Mouse (Mus musculus) adrenal gland, postnatal 4 days (tissue): Measurements from ENCODE around the gene Gid8. TPM values are rescaled to one million over a fixed set of nuclear protein-coding genes. Genes with fewer than 3 reads are reported as not detected.

Source experiments
- DNase-seq, 2 experiments: peaks; one replicate each; pipeline ENCODE4 v3.0.0; 2021 to 2022; ENCODE audit warnings: low spot score in 2 of 2, mixed read lengths in 2 of 2
- long read RNA-seq, 2 experiments: library from polyadenylated mRNA; stranded (forward); transcript quantifications; one replicate each; pipeline ENCODE4 v2.0.0; 2021
- total RNA-seq, 2 experiments: library from RNA; stranded (reverse); gene quantifications; 2 replicates each; pipeline ENCODE4 v1.2.3; 2021

The Gid8 gene
- 10 to 100 TPM; 72.6 to 78.2 TPM for total RNA-seq
- long read RNA-seq, experiment 1, transcript Gid8-201 (5 exons, 1,655 nt), result major isoform, 8 of 13 reads
- long read RNA-seq, experiment 1, partial matches to known transcripts, result 1 of 13 reads
- long read RNA-seq, experiment 1, other reads (novel, unspliced or antisense), result 4 of 13 reads
- long read RNA-seq, experiment 2, transcript Gid8-201 (5 exons, 1,655 nt), result major isoform, 7 of 20 reads
- long read RNA-seq, experiment 2, partial matches to known transcripts, result 8 of 20 reads
- long read RNA-seq, experiment 2, other reads (novel, unspliced or antisense), result 5 of 20 reads

DNA sequence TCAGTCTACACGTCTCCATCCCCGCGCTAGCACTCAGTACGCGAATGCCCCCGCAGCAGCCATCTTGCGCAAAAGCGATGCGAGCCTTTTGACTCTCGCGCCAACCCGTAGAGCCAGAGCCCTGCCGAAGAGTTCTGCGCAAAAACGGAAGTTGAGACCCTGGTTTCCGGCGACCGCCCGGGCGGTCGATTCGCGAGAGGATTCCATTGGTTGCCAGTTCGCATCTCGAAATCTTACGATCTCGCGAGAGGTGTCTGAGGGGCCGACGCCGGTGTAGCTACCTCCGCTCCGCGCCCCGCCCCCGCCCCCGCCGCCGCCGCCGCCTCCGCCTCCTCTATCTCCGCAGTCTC lies at the start of gene Gid8, which contains the start of gene Dido1:
Gene Gid8 (plus strand): TSS at position 195 of the 350 bp plus-strand sequence.
Gene Dido1 (minus strand): TSS at position 77 of the 350 bp plus-strand sequence.
- DNase-seq, result peak; percentile 89 to 92

GRCm38 (mm10) chr2:180660521-180660920 lies 49.4 kb upstream of the Gid8 start:
- no peak for DNase-seq

DNA sequence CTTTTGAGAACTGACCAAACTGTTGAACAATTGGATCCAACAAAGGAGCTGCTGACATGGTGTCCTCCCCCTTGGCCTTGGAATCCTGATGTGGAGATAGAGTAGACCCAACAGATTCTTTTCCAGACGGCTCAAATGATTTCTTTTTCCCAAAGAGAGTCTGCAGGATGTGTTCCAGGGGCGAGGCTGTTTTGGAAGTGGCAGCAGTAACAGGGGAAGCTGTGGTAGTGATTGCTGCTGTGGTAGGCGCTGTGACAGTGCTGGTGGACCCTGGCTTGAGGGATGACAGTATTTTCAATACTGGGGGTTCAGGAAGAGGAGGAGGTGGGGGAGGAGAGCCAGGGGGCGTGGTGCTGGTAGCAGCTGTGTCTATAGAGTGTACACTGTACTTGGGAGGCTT lies 47.9 kb upstream of the Gid8 start:
- no peak for DNase-seq

DNA sequence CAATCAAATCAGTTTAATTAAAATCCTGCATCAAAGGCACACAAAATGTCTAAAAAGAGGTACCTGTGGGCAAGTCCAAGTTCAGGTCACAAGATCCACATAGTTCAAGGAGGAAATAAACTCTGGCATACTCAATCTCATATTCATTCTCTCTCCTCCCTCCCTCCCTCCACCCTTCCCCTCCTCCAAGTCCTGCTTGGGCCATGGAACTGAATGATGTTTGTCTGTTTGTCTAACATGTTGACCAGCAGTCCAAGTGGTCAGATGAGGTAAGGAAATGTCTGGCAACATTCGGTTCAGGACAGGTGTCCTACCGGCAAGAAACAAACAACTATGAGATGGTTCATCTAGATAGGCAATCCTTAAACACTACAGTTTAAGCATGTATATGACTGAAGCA lies 33.2 kb upstream of the Gid8 start:
- DNase-seq, result no peak

GRCm38 (mm10) chr2:180678609-180679140 lies 31.2 kb upstream of the Gid8 start:
- peak in 1 of 2 experiments; percentile 32 for DNase-seq

DNA sequence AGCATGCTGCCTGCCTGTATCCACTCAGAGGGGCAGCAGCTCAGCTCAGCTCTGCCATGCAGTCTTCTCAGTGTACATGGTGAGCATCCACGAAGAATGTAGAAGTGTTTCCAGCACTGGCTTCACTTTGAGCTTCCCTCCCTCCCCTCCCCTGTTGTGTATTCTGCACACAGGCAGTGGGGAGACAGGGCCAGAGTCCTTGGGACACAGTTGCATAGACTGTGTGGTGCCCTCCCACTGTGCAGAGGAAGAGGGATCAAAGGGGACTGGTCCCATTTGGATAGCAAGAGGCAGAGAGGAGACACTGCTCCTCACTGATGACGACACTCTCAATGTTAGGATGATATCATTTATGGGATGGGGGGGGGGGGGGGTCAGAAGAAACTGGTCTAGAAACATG lies 28.7 kb upstream of the Gid8 start:
- DNase-seq, result no peak

- DNase-seq, result no peak
Observed at GRCm38 (mm10) chr2:180683524-180683923, 26.4 kb upstream of the Gid8 start.

DNA sequence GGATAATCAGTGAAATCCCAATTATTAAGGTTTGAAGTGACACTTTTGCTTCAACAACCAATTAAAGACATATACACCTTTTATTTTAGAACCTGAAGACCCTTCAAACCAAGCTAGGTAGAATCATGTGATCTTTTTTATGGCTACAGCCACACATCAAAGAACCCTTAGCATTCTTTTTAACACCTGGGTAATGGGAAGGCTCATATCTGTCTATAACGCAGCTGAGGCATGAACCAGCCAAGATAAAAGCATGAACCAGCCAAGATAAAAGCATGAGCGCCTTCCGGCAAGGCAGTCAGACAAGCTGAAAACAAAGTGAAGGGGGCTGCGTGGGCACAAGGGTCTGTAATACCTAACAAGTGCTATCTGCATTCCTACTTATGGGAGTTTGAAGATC lies 25.9 kb upstream of the Gid8 start:
- no peak for DNase-seq

- no peak for DNase-seq
Observed at GRCm38 (mm10) chr2:180689841-180690240, 20.1 kb upstream of the Gid8 start.

GRCm38 (mm10) chr2:180692630-180693029 lies 17.3 kb upstream of the Gid8 start:
- DNase-seq, result no peak

DNA sequence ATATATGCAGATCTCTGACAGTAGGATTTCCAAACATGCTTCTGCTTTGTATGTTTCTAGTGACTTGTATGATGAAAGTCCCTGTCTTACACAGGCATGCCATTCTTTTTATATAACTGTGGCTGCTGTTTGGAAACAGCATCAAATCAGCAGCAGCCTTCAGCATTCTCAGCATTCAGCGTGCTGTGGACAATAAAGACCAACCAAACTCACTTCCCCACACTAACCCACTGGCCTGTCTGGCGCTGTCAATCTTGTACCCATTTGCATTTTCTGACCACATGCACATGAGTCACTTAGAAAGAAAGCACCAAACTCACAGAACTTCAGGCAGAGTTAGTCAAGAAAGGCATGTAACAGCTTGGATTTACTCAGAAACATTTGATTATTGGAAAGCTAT lies 14.7 kb upstream of the Gid8 start:
- no peak for DNase-seq

DNA sequence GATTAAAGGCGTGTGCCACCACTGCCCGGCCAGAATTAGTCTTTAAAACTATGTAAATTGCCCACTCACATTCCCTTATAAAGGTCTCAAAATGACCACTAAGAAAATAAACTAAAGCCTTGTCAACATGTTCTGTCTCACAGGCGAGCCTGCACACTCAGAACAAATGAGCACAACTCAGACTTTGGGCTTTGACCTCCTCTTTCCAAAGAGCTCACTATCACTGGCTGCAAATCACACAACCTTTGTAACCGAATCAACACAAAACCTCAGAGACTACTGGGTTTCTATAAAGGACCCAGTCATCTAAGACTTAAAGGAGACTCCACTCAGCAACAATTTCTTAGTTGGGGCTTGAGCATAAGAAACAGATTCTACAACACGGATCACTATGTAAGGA lies 9.5 kb upstream of the Gid8 start:
- DNase-seq, result no peak

DNA sequence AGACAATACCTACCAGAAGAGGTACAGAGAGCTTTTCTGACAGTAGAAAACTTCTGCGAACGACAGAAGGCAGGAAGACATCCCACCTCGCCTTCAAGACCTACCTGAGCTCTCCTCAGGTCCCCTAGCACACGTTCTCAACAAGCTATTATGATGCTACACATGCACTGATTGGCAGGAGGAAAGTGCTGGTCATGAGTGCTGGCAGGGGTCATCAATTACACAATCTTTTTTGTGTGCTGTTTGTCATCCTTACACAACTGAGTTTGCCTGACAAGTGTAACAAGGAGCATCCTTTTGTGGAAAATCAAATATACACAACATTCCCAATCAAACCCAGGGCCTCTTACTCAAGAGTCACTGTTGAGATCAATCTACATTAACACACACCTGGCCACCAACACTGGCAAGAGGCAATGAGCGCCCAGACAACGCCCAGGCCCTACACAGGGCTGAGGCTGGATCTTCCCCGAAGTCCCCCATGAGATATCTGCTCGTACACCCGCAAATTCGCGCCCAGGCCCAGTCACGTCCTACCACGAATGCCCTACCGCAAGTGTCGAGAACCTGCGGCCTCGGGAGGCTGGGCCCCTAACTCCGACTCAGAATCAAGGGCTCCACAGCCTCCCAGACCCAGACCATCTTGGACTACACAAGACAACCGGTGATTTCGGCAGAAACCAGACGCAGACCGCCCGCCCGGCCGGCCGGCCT lies 8.7 kb upstream of the Gid8 start:
- no peak for DNase-seq

DNA sequence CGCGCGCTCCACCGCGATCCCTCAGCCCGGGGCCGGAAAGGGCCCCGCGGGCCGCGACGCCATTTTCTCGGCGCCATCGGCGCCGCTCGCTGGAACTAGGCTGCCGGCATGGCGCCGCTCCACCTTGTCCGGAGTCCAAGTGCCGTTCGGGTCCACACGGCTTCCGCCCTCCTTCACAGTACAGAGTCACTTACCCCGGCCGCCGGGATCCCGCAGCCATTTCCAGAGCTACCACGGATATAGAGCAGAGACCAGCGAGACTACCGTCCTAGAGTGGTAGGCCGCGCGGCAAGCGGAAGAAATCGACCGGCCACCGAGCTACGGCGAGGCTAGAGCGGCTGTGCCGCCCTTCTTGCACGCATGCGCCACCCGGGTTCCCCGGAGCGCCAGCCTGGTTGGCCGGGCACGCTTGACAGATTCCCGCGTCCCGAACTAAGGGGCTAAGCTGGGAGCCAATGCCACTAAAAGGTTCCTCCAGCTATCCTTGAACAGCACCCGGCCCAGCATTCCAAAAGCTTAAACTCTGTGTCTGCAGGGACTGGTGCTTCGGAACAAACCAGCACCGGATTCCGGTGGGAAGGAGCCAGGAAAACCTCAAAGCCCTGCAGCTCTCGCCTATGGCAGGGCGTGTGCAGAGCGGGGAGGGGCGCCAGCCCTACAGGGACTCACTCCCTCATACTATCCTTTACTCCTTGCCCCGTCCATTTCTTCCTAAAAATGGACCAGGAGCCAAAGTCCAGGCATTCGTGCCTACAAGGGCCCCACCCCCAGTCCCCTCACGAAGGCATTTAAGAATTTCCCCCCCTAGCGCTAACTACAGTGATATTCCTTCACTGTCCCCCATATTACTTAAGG lies 7.9 kb upstream of the Gid8 start:
- peak; percentile 75 to 82 for DNase-seq

GRCm38 (mm10) chr2:180702701-180703149 lies 7.2 kb upstream of the Gid8 start:
- no peak for DNase-seq

- DNase-seq, result no peak
Observed at GRCm38 (mm10) chr2:180703175-180703574, 6.7 kb upstream of the Gid8 start.

DNA sequence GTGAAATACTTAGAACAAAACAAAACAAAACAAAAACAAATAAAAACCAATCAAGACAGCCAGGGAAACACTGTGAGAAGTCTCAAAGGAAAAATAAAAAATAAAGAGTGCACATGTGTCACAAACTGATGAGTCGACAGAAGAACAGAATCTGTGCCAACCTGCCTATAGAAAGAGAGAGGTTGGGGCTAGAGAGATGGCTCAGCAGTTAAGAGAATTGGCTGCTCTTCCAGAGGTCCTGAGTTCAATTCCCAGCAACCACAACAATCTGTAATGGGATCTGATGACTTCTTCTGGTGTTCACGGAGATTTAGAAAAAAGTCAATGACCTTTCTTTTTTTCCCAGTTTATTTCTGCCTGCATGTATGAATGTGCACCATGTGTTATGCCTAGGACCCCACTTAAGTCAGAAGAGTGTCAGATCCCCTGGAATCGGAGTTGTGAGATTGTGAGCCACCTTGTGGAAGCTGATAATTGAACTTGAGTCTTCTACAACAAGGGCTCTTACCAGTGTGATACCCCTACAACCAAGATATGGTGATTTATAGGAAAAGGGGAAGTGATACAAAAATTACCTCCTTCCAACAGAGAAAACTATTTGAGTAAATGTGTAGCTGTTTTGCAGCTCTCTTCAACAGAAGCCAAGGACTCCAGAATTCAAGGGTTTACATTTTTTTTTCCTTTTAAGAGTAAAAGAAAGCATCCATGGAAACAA lies 6.1 kb upstream of the Gid8 start:
- DNase-seq, result no peak

GRCm38 (mm10) chr2:180704591-180704990 lies 5.3 kb upstream of the Gid8 start:
- DNase-seq, result no peak

GRCm38 (mm10) chr2:180705066-180705465 lies 4.9 kb upstream of the Gid8 start:
- no peak for DNase-seq

DNA sequence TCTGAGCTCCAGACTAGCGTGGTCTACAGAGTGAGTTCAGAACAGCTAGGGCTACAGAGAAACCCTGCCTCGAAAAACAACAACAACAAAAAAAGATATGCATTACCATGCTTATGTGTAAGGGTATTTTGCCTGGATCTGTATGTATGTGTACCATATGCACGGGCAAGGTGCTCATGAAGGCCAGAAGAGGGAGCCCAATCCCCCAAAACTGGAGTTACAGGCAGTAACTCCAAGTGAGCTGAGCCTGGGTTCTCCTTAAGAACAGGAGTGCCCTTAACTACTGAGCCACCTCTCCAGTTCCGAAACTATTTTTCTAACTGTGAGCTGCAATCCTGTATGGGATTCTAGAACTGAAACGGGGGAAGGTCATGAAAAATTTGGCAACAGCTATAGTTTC lies 3.9 kb upstream of the Gid8 start:
- DNase-seq, result no peak
